Mouse (Mus musculus): ENCODE results near the gene Ttc24.
A peak's percentile ranks its signal among the peaks of the same experiment; 100 is the strongest.

The Ttc24 gene

DNA sequence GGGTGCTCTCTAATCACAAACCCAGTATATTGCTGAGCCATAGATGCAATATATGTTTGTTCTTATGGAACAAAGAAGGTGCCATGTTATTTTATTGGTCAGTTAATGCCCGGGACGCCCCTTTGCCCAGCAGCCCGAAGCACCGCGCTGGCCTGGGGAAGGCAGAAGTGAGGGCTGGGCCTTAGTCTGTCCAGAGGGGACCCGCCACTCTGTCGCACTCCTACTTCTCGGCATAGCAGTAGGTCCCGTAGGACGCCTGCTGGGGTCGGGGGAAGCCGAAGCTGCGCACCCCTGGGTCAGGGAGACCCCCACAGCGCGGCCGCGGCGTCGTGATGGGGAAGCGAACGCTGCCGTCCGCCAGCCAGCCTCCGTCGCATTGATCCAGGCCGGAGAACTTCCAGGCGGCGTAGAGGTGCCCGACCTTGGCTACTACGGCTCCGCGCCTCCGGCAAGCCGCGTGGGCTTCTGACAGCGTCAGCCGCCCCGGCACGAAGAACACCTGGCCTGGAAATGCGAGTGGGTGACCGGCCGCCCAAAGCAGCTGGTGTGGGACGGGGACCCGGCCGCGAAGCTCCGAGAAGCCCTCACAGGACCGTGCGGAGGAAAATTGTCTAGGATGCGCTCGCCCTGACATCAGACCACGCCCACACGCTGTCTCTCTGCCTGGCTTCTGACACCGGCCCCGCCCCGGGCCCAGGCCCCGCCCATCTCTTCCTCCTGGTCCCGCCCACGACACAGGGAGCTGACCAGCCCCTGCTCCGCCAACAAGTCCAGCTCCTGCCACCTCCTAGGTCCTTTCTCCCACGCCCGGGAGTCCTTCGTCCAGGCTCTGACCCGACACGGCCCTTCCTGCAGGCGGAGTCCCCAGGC is 55.5 kb downstream of the Ttc24 start:
- peak; percentile 96 for DNase-seq (ENCODE audit: low spot score)

Measured in yolk sac, embryonic 10.5 days (tissue).